Mouse (Mus musculus): ENCODE data around the gene Iqcm.
"Not testable (repeated sequence)": the region's sequence is repeated elsewhere in the genome, so short reads cannot be mapped to it uniquely, and the experiment has no call there.

Iqcm gene

GRCm38 (mm10) chr8:75448394-75448793 lies at the start of gene Iqcm:
Gene Iqcm, plus strand, starts transcription at chr8:75448694.
- no peak for DNase-seq

DNA sequence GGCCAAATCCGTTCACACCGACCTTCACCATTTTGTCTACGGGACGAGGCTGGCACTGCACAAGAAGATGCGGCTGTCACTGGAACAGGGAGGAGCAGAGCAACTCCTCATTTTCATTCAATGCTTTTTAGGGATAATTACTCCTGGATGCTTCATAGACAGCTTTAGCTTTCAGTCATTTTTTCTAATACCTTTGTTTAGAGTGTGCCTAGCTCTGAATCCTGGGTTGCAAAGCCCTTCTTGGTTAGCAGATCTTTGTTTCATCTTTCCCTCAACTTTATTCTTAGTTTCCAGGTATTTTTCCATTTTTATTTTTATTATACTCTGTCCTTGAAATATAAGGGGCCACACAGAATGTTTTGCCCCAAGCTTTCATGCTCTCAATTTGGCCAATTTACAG lies 42.0 kb upstream of the Iqcm start, which contains the start of gene Gm10358:
TSS of gene Gm10358 (minus strand) at position 101 of the 400 bp plus-strand sequence.
- no peak for DNase-seq

- DNase-seq, result not testable (repeated sequence)
Observed at GRCm38 (mm10) chr8:75415696-75416095, 32.8 kb upstream of the Iqcm start.

DNA sequence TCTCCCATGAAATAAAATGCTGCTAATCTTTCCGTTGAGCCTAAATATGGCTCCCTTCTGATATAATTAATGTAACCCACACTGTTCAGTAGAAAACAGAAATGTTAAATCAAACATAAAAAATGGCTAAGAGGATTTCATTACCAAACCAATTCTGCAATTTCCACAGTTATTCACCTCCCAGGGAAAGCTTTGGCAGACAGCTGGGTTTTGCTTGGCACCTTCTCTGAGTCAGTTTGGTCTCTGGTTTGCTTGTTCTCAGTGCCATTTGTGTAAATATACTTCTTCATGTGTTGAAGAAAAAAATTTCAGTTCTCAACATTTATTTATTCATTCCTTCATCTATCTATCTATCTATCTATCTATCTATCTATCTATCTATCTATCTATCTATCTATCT lies 28.3 kb downstream of the Iqcm start:
- no peak for DNase-seq

DNA sequence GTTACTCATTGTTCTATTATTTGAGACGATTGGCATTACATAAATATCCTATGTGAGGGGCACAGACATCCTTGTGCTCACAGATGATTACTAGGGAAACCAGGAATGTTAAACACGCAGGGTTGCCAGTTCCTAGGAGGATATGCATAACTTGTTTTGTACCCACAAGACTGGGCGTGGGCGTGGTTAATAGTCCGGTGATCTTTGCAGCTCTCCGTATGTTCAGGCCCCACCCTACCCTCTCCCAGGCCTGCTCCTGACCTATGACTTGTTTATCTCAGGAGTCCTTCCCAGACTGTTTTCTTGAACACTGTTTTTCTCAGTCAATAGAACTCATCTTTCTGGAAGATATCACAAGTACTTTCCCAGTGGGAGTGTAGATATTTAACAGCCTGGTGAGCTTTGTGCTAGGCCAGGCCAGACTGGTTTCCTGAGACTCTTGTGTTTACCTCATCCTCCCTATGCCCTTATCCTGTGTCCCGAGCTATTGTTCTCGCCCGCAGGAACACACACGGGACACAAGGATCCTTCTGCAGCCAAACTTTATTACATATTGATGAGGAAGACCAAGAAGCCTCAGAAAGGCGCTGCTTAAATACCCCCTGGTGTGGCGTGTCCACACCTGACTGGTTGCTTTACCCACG lies 40.7 kb downstream of the Iqcm start:
- no peak for DNase-seq

DNA sequence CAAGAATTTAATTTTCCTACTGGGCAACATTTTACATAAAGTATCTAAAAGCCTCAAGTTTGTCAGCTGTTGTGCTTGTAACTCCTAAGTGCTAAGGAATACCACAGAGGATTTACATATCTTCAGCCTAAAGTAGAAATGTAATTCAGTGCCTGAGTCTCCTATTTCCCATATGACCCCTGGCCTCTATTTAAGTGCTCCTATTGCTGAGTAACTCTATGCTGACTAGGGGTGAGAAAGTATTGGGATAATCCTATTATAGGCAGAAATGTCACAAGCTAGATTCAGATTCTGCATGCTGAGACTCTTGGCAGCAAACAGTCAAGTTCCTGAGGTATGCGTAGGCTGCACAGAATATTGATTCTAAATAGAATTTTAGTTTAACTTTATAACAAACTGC lies 60.8 kb downstream of the Iqcm start:
- no peak for DNase-seq

- no peak for DNase-seq
Observed at GRCm38 (mm10) chr8:75513786-75514185, 65.3 kb downstream of the Iqcm start.

GRCm38 (mm10) chr8:75549284-75549683 lies 100.8 kb downstream of the Iqcm start:
- no peak for DNase-seq

DNA sequence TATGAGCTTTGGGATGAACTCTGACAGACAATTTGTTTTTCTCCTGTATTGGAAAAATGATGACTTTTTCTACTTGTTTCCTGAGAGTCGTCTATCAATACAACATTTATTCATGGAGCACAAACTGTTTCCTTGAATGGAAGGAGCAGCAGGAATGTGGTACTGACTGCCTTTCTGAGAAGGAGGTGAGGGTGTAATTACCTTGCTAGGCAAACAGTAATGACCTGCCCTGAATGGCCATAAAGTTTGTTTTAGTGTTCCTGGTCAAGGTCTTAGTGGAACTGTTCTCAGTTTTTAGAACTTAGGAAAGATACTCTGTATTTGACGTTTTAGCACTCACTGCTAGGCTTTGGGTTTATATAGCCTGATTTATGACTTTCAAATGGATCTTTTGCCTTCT lies 147.8 kb downstream of the Iqcm start:
- no peak for DNase-seq

DNA sequence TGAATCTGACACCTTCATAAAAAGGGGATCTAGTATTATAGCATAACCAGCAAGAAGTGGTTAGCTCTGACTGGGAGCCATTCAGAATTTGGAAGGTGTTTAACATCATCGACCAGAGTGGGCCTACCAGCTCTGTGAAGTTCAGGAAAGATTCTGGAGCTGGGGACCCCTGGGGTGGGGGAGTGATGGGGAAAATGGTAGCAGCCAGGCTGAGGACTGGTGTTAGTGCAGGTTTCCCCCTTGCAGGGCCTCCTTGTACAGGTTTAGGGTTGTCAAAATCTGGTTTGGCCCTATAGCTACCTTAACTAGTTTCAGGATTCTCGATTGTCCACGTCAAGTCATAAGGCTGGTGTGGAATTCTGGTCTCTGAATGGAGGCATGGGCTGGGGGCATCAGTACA lies 194.5 kb downstream of the Iqcm start:
- DNase-seq, result no peak

DNA sequence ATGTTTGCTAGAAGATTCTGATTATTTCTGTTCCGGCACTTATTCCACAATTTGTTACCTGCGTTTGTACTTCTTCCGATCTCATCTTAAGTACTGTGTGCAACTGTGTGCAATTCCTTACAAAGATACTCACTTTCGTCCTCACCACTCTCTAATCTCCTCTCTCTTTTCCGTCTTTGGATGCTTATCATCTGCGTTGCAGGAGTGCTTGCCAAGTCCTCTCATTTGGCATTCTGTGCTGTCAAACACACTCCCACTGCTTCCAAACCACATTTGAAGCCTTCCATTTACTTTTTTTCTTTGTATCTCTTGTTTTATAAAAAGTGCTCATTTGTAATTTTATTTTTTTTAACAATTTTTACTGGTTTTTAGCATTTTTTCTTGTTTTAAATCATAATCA lies 210.8 kb downstream of the Iqcm start:
- DNase-seq, result no peak

- no peak for DNase-seq
Observed at GRCm38 (mm10) chr8:75746561-75746960, 298.1 kb downstream of the Iqcm start.

DNA sequence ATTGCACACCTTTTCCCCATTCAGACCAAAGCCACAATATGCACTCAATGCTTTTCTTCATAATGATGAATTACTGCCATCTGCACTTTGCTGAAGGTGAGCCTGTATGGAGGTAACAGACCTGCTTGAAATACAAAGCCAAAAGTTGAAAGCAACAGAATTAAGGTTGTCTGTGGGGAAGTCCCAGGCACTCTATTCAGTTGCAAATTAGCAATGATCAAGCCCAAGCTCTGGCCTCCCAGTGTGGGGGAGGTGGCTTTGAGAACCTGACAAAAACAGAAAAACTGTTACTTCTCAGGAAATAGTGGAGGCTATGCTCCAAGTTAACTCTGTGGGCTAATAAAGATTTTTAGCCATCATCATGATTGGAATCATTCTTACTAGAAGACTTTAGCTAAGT lies 307.1 kb downstream of the Iqcm start:
- DNase-seq, result no peak

DNA sequence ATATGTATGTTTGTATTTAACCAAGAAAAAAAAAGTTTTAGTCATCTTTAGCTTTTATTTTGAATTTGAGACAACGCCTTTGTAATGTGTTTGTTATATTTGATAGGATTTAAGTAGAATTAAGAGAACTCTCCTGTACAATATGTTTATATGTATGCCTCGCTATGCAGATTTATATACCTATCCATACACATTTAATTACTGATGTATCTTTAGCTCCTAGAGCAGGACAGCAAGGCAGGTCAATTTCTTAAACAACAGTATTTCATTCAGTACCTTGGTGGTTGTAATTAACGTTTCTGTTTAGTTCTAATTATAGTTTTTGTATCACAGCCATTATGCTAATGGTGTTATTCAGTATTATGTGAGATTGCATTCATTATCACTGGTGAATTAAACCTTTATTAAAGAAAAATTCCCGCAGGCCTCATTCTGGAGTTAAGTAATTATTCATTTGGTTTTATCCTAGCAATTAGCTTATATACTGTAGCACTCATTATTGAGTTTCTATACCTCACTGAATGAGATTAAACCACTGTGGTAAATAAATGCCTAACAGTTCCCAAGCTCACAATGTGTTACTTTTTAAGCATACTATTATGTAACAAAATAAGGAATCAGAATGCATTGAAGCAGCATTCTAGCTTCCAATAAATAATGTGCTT lies 380.1 kb downstream of the Iqcm start:
- no peak for DNase-seq

DNA sequence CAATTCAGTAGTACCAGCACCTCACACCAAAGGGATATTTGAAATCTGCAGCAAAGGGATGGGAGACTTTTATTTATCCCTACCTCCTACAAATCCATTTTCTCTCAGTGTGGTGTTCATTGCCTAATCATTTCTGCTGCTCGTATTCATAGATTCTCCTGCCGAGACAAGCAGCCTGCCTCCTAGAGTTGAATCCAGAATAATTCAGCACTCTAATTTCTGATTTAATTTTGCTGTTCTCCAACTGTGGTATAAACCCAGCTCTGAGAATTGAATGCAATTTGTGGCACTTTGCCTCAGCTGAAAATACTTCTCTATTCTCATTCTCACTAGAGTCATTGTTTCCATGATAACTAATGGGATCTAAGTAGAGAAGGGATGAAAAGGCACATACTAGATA lies 386.8 kb downstream of the Iqcm start:
- DNase-seq, result no peak

GRCm38 (mm10) chr8:75917603-75918344 lies 469.3 kb downstream of the Iqcm start:
- DNase-seq, result no peak

- no peak for DNase-seq
Observed at GRCm38 (mm10) chr8:75949166-75949565, 500.7 kb downstream of the Iqcm start.

- no peak for DNase-seq
Observed at GRCm38 (mm10) chr8:75956016-75956415, 507.5 kb downstream of the Iqcm start.

- no peak for DNase-seq
Observed at GRCm38 (mm10) chr8:76018501-76018900, 570.0 kb downstream of the Iqcm start.
